Mouse (Mus musculus) cerebellum, adult 2 months (tissue): Measurements from ENCODE around the gene Rai1. TPM values are rescaled to one million over a fixed set of nuclear protein-coding genes. Genes with fewer than 3 reads are reported as not detected.

Experiments
- DNase-seq, 2 experiments: peaks; one replicate each; pipeline ENCODE4 v3.0.0; 2021
- H3K27ac ChIP-seq: fragments of 200-500 bp; 2 replicates; pipeline ENCODE4 v1.5.1; 2012; ENCODE audit warnings: low read length, control low read depth, inconsistent platforms; ENCODE audit not compliant: insufficient read depth
- H3K27me3 ChIP-seq: fragments of 200-500 bp; 2 replicates; pipeline ENCODE4 v1.6.1; 2012; ENCODE audit warnings: inconsistent platforms, mild to moderate bottlenecking, low read length, moderate library complexity; ENCODE audit not compliant: control insufficient read depth, insufficient read depth
- H3K4me1 ChIP-seq: fragments of 200-500 bp; 2 replicates; pipeline ENCODE4 v1.6.1; 2011; ENCODE audit warnings: low read length; ENCODE audit not compliant: control insufficient read depth, insufficient read depth
- H3K4me3 ChIP-seq: fragments of 200-500 bp; replicated peaks from 2 replicates; pipeline ENCODE3; 2011; ENCODE audit warnings: mild to moderate bottlenecking, low read depth, low read length, control low read depth; ENCODE audit not compliant: insufficient read depth
- CTCF ChIP-seq: fragments of 200-500 bp; IDR thresholded peaks from 2 replicates; pipeline ENCODE4 v1.5.1; 2011; ENCODE audit warnings: low read depth, mild to moderate bottlenecking, control low read depth, low read length, moderate library complexity, borderline replicate concordance; ENCODE audit not compliant: insufficient read depth
- POLR2A ChIP-seq: fragments of 200-500 bp; IDR thresholded peaks from 2 replicates; pipeline ENCODE4 v1.6.1; 2011; ENCODE audit warnings: low read length, control low read depth, borderline replicate concordance; ENCODE audit not compliant: insufficient read depth
- WGBS: fragments of 180-500 bp; shearing (Covaris S2); methylation state at CpG from one replicate; pipeline ENCODE4 v1.1.7; 2018; 5-methylcytosine and 5-hydroxymethylcytosine counted together
- polyA plus RNA-seq: library from polyadenylated mRNA; depleted of rRNA; stranded (reverse); fragments of >200 nt; gene quantifications from 2 replicates; pipeline ENCODE4 v1.2.3, GENCODE M21; 2012

The Rai1 gene
- polyA plus RNA-seq, 1 experiment, result 42.5 TPM

DNA sequence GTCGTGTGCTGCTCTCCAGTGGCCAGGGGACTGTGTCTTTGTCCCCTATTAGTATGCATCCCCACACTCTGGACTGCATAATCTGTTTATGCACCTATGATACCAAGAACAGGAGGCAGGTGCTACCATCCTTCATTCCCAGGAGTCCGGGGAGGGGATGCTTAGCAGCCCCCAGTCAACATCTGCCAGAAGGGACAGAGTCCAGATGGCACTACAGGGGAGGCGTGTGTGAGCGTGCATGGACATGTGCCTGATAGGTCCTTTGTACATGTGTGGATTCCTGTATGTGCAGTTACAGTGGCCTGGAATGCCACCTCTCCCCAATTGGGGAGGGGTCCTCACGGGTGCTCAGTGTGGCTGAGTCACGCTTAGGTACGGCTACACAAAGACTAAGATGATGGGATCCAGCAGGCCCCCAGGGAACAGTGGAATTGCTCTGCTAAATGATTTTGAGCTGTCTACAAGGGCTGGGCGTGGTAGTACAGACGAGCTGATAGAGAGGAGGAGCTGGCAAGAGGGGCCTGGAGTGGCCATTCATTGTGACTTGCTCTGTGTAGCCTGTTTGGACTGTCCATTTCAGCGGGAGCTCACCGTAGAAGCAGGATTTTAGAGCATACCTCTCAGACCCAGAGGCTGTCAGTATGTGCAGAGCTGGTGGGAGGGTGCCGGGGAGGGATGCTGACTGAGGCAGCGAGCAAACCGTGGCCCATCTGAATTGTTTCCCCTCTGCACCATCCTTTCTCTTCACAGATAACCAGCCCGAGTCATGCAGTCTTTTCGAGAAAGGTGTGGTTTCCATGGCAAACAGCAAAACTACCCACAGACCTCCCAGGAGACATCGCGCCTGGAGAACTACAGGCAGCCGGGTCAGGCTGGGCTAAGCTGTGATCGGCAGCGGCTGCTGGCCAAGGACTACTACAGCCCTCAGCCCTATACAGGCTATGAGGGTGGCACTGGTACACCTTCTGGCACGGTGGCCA lies 79.8 kb downstream of the Rai1 start:
- H3K27me3 ChIP-seq, result no peaks in the 10 kb centered on the region
- no peak for DNase-seq
- H3K27ac ChIP-seq, result no peak overlapping the region
- TF ChIP-seq CTCF (no peak), POLR2A (no peak)
- 43% methylated on average over 22 of the region's 22 CpGs for WGBS
- H3K4me3 ChIP-seq, result no peak overlapping the region
- H3K4me1 ChIP-seq, result peaks cover 52% of the 10 kb centered on the region

DNA sequence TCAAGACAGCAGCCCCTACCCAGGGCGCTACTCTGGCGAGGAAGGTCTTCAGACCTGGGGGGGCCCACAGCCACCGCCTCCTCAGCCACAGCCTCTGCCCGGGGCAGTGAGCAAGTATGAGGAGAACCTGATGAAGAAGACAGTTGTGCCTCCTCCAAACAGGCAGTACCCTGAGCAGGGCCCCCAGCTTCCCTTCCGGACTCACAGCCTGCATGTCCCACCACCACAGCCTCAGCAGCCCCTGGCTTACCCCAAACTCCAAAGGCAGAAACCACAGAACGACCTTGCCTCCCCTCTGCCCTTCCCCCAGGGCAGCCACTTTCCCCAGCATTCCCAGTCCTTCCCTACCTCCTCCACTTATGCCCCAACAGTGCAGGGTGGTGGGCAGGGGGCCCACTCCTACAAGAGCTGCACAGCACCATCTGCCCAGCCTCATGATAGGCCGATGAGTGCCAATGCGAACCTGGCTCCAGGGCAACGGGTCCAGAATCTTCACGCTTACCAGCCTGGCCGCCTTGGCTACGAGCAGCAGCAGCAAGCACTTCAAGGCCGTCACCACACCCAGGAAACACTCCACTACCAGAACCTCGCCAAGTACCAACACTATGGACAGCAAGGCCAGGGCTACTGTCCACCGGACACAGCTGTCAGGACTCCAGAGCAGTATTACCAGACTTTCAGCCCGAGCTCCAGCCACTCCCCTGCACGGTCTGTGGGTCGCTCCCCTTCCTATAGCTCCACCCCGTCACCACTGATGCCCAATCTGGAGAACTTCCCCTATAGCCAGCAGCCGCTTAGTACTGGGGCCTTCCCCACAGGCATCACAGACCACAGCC lies 80.8 kb downstream of the Rai1 start:
- TF ChIP-seq POLR2A (no peak), CTCF (no peak)
- H3K27ac ChIP-seq, result no peak overlapping the region
- H3K27me3 ChIP-seq, result no peaks in the 10 kb centered on the region
- WGBS, result 36% methylated on average over 20 of the region's 20 CpGs
- H3K4me3 ChIP-seq, result no peak overlapping the region
- peak; percentile 62 to 71 for DNase-seq
- H3K4me1 ChIP-seq, result peaks cover 52% of the 10 kb centered on the region

DNA sequence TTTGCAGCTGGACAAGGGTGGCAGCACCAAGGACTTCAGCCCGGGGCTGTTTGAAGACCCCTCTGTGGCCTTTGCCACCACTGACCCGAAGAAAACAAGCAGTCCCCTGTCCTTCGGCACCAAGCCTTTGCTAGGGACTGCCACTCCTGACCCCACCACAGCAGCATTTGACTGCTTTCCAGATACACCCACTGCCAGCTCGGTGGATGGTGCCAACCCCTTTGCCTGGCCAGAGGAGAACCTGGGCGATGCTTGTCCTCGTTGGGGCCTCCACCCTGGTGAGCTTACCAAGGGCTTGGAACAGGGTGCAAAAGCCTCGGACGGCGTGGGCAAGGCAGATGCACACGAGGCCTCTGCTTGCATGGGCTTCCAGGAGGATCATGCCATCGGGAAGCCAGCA lies 82.3 kb downstream of the Rai1 start:
- Histone ChIP-seq H3K27me3 (no peaks in the 10 kb centered on the region), H3K27ac (no peak overlapping the region), H3K4me1 (peaks cover 50% of the 10 kb centered on the region), H3K4me3 (no peak overlapping the region)
- no peak for DNase-seq
- TF ChIP-seq CTCF (no peak), POLR2A (no peak)
- WGBS, result 58% methylated on average over 11 of the region's 11 CpGs

DNA sequence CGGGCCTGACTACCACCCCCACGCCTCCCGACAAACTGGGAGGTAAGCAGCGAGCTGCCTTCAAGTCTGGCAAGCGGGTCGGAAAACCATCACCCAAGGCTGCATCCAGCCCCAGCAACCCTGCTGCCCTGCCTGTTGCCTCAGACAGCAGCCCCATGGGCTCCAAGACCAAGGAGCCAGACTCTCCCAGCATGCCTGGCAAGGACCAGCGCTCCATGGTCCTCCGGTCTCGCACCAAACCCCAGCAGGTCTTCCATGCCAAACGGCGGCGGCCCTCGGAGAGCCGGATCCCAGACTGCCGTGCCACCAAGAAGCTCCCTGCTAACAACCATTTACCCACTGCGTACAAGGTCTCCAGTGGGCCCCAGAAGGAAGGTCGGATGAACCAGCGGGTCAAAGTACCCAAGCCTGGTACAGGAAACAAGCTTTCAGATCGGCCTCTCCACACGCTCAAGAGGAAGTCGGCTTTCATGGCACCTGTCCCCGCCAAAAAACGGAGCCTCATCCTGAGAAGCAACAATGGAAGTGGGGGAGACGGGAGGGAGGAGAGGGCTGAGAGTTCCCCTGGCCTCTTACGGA lies 83.6 kb downstream of the Rai1 start:
- 42% methylated on average over 25 of the region's 25 CpGs for WGBS
- TF ChIP-seq POLR2A (no peak), CTCF (no peak)
- H3K4me1 ChIP-seq, result peaks cover 45% of the 10 kb centered on the region
- H3K27me3 ChIP-seq, result no peaks in the 10 kb centered on the region
- H3K27ac ChIP-seq, result no peak overlapping the region
- no peak overlapping the region for H3K4me3 ChIP-seq
- peak in 1 of 2 experiments; percentile 41 for DNase-seq

DNA sequence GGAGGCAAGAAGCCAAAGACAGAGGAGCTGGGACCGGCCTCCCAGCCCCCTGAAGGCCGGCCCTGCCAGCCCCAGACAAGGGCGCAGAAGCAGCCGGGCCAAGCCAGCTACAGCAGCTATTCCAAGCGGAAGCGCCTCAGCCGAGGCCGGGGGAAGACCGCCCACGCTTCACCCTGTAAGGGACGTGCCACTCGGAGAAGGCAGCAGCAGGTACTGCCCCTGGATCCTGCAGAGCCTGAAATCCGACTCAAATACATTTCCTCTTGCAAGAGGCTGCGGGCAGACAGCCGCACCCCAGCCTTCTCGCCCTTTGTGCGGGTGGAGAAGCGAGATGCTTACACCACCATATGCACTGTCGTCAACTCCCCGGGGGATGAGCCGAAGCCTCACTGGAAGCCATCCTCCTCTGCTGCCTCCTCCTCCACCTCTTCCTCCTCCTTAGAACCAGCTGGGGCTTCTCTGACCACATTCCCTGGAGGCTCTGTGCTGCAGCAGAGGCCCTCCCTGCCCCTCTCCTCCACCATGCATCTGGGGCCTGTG lies 84.8 kb downstream of the Rai1 start:
- TF ChIP-seq CTCF (no peak), POLR2A (no peak)
- WGBS, result 62% methylated on average over 21 of the region's 21 CpGs
- no peak for DNase-seq
- Histone ChIP-seq H3K27ac (no peak overlapping the region), H3K4me3 (no peak overlapping the region), H3K4me1 (peaks cover 39% of the 10 kb centered on the region), H3K27me3 (no peaks in the 10 kb centered on the region)

DNA sequence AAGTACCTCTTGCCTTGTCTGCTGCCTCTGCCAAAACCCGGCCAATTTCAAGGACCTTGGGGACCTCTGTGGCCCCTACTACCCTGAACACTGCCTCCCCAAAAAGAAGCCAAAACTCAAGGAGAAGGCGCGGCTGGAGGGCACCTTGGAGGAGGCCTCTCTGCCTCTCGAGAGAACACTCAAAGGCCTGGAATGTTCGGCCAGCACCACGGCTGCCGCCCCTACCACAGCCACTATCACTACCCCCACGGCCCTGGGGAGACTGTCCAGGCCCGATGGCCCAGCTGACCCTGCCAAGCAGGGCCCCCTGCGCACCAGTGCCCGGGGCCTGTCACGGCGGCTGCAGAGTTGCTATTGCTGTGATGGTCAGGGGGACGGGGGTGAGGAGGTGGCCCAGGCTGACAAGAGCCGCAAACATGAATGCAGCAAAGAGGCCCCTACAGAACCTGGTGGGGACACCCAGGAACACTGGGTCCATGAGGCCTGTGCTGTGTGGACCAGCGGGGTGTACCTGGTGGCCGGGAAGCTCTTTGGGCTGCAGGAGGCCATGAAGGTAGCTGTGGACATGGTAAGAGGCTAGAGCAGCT lies 85.3 kb downstream of the Rai1 start:
- WGBS, result 76% methylated on average over 17 of the region's 17 CpGs
- Histone ChIP-seq H3K27me3 (no peaks in the 10 kb centered on the region), H3K4me1 (peaks cover 33% of the 10 kb centered on the region), H3K27ac (no peak overlapping the region), H3K4me3 (no peak overlapping the region)
- DNase-seq, result no peak
- TF ChIP-seq POLR2A (no peak), CTCF (no peak)

DNA sequence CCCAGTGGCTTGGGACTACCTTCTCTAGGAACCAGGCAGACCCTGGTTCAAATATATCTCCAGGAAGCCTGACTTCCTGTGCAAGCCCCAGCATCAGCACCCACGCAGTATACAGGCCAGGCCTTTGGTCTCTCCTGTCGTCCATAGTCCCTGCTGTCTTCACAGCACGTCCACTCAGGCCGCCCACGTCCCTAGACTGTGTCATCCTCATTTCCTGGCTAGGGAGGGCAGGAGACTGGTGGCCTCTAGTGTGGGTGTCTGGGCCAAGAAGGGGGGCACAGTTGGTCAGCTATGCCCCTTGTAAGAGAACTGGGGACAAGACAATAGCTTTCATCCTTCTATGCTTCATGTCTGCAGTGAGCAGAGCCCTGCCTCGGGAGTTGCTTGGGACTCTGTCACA lies 87.7 kb downstream of the Rai1 start:
- no peak for DNase-seq
- H3K4me1 ChIP-seq, result peaks cover 16% of the 10 kb centered on the region
- no peaks in the 10 kb centered on the region for H3K27me3 ChIP-seq
- no peak overlapping the region for H3K27ac ChIP-seq
- no peak overlapping the region for H3K4me3 ChIP-seq
- TF ChIP-seq CTCF (no peak), POLR2A (no peak)
- 62% methylated on average over 6 of the region's 6 CpGs for WGBS
